Mouse (Mus musculus) midbrain, embryonic 10.5 days (tissue): ENCODE measurements around the gene Tspan17. TPM values are rescaled to one million over a fixed set of nuclear protein-coding genes. Genes with fewer than 3 reads are reported as not detected.
A peak's percentile ranks its signal among the peaks of the same experiment; 100 is the strongest.

ENCODE experiments used
- DNase-seq: peaks from one replicate; pipeline ENCODE4 v3.0.0-alpha.2; 2017; ENCODE audit warnings: low spot score
- H3K27ac ChIP-seq: fragments of 300-500 bp; sonication (generic); replicated peaks from 2 replicates; pipeline ENCODE4 v1.5.1; 2016; ENCODE audit warnings: mild to moderate bottlenecking
- H3K27me3 ChIP-seq: fragments of 300-500 bp; sonication (generic); 2 replicates; pipeline ENCODE4 v1.6.1; 2016; ENCODE audit warnings: low read depth, mild to moderate bottlenecking; ENCODE audit not compliant: poor library complexity, severe bottlenecking
- H3K36me3 ChIP-seq: fragments of 300-500 bp; sonication (generic); 2 replicates; pipeline ENCODE4 v1.6.1; 2016; ENCODE audit warnings: mild to moderate bottlenecking, moderate library complexity
- H3K4me1 ChIP-seq: fragments of 300-500 bp; sonication (generic); 2 replicates; pipeline ENCODE4 v1.6.1; 2016
- H3K4me3 ChIP-seq: fragments of 300-500 bp; sonication (generic); 2 replicates; pipeline ENCODE4 v1.5.1; 2016; ENCODE audit warnings: mild to moderate bottlenecking, moderate library complexity
- H3K9me3 ChIP-seq: fragments of 300-500 bp; sonication (generic); replicated peaks from 2 replicates; pipeline ENCODE4 v1.6.1; 2016; ENCODE audit warnings: mild to moderate bottlenecking
- WGBS: fragments of 180-500 bp; shearing (Covaris S2); methylation state at CpG from one replicate; pipeline ENCODE4 v1.1.7; 2016; 5-methylcytosine and 5-hydroxymethylcytosine counted together
- polyA plus RNA-seq: library from polyadenylated mRNA; unstranded; fragments of >200 nt; fragmentation: Nextera tagmentation; extraction: Ambion mirVana; gene quantifications from 2 replicates; pipeline ENCODE4 v1.2.1, GENCODE M21; 2016

The Tspan17 gene
- polyA plus RNA-seq, 1 experiment from 2014 or later: 12.9 TPM

DNA sequence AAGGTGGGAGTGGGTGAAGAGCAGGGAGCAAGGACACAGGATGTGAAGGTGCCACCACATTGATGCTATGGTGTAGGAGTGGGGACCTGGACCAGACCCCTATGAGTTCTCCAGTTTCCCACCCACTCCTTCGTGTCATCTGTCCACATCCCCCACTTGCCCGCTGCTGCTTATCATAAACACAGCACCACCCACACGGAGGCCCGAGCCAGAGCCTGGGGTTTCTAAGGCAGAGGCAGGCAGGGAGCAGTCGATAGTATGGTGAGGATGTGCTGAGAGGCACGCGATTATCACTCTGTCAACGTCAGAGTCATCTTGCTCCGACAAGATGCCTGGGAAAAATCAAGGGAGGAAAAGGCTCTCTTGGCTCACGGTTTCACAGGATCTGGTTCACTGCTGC, 9.6 kb downstream of the Tspan17 start:
- no peak for DNase-seq
- H3K4me1 ChIP-seq: no peaks in the 10 kb centered on the region
- no peaks in the 10 kb centered on the region for H3K36me3 ChIP-seq
- no peak overlapping the region for H3K4me3 ChIP-seq
- H3K27ac ChIP-seq: no peak overlapping the region
- 78% methylated on average over 10 of the region's 10 CpGs for WGBS
- peaks cover 52% of the 10 kb centered on the region for H3K27me3 ChIP-seq
- no peaks in the 10 kb centered on the region for H3K9me3 ChIP-seq

DNA sequence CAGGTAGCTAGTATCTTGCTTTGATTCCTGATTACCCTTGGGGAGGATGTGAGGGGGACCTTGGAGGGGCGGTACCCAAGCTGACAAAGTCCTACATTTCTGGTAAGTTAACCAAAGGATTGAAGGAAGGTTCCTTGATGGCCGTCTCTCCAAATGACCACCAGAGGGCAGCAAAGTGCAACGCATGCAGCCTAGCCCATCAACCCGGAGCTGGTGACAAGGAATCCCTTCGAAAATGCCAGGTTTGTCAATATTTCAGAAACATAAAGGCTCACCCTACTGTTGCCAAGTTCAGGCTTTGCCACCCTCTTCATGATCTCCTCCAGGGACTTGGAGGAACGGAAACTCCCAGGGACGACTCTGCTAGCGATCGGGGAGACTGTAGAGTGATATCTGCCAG, 10.5 kb downstream of the Tspan17 start:
- no peaks in the 10 kb centered on the region for H3K36me3 ChIP-seq
- peaks cover 52% of the 10 kb centered on the region for H3K27me3 ChIP-seq
- no peak overlapping the region for H3K4me3 ChIP-seq
- H3K27ac ChIP-seq: no peak overlapping the region
- H3K9me3 ChIP-seq: no peaks in the 10 kb centered on the region
- no peaks in the 10 kb centered on the region for H3K4me1 ChIP-seq
- DNase-seq: peak; percentile 79
- 28% methylated on average over 9 of the region's 9 CpGs for WGBS

DNA sequence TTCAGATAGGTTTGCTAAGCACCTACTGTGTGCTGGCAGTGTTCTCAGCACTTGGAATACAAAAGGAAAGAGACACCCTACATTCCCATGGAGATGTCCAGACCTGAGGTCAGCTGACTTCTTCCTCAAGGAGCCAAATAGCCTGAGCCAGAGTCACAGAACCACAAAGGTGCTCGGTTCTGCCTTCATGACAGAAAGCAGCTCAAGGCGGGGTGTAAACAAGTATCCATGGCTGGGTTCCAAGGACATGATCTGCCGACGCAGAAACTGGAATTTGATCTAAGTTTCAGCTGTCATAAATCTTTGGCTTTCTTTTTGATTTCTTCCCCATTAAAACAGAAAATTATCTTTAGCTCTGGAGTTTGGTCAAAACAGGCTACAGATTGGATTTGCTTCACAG, 11.0 kb downstream of the Tspan17 start:
- Histone ChIP-seq H3K36me3 (no peaks in the 10 kb centered on the region), H3K27ac (no peak overlapping the region), H3K4me1 (peaks cover 2% of the 10 kb centered on the region; the same call in 1 of the 2 replicates), H3K4me3 (no peak overlapping the region), H3K27me3 (peaks cover 52% of the 10 kb centered on the region), H3K9me3 (no peaks in the 10 kb centered on the region)
- no peak for DNase-seq
- WGBS: 85% methylated on average over 4 of the region's 4 CpGs

DNA sequence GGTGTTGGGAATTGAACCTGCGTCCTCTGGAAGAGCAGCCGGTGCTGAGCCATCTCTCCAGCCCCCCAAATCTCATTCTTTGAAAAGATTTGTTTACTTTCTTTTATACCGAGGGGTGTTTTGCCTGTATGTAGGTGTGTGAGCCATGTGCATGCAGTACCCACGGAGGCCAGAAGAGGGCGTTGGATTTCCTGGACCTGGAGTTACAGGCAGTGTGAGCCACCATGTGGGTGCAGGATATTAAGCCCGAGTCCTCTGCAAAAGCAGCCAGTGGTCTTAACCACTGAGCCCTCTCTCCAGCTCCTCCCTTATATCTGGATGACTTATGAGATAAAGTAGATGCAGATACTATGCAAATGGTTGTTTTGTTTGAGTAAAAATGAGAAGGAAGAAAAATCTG, 13.8 kb downstream of the Tspan17 start:
- Histone ChIP-seq H3K9me3 (no peaks in the 10 kb centered on the region), H3K36me3 (no peaks in the 10 kb centered on the region), H3K27ac (no peak overlapping the region), H3K4me1 (peaks cover 18% of the 10 kb centered on the region), H3K4me3 (no peak overlapping the region), H3K27me3 (peaks cover 56% of the 10 kb centered on the region)
- no peak for DNase-seq
- 75% methylated on average over 6 of the region's 6 CpGs for WGBS

DNA sequence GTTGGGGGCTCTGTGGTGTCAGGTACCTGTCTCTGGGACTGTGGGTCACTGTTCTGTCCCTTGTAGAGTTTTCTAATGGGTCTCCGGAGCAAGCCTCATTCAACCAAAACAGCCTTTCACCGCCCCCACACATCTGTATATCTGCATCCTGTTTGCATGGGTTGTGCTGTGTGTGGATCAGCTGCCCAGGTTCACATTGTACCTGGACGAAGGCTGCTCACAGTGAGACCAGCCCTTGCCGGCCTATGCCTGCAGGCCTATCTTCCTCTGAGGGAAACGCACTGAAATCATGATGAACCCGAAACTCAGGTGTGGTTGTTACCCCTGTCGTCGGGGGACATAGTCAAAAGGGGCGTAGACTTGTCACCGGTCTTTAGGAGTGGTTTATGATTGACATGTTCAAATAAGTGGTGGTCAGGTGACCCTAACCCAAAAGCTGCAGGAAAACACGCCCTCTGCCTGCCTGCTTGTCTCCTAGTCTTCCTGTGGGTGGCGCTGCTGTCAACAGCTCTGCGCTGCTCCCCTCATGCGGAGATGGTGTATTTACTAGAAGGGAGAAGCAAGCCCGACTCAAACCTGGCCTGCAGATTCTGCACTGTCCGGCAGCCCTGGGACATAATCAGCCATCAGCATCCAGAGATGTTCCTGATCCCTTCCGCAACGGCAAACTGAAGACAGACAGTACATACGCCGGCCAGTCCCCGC, 16.1 kb downstream of the Tspan17 start:
- peak; percentile 62 for DNase-seq
- peaks cover 18% of the 10 kb centered on the region for H3K4me1 ChIP-seq
- WGBS: 42% methylated on average over 21 of the region's 21 CpGs
- H3K4me3 ChIP-seq: no peak overlapping the region
- peaks cover 54% of the 10 kb centered on the region for H3K27me3 ChIP-seq
- no peak overlapping the region for H3K27ac ChIP-seq
- H3K9me3 ChIP-seq: no peaks in the 10 kb centered on the region
- no peaks in the 10 kb centered on the region for H3K36me3 ChIP-seq

DNA sequence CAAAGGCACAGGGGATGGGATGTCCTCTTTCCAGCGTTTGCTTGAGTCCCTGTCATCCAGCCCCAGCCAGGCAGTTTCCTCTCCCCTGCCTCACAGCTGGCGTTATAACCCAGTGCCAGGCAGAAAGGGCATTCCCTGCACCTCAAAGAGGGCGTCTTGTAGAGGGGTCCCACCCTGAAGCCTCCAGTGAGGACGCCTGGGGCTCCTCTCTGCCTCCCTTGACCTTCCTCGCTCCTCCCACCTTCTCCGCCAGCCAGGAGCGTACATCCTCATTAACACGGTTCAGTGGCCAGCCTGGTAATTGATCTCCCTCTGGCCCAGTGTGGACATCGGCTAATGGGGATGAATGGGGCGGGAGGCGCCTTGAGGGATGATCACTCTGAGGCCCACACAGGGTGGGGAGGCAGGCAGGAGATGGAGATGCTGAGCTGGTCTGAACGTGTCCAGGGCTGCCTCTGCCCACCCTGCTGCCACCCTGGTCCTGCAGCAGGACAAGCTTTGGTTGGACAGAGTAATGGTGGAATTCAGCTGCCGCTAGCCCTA, 17.3 kb downstream of the Tspan17 start:
- H3K4me3 ChIP-seq: no peak overlapping the region
- WGBS: 23% methylated on average over 13 of the region's 13 CpGs
- peaks cover 18% of the 10 kb centered on the region for H3K4me1 ChIP-seq
- peaks cover 54% of the 10 kb centered on the region for H3K27me3 ChIP-seq
- no peaks in the 10 kb centered on the region for H3K9me3 ChIP-seq
- no peaks in the 10 kb centered on the region for H3K36me3 ChIP-seq
- no peak for DNase-seq
- 0 out of 2 replicates have a peak overlapping the region, but pooled peaks have one; percentile 30 for H3K27ac ChIP-seq

DNA sequence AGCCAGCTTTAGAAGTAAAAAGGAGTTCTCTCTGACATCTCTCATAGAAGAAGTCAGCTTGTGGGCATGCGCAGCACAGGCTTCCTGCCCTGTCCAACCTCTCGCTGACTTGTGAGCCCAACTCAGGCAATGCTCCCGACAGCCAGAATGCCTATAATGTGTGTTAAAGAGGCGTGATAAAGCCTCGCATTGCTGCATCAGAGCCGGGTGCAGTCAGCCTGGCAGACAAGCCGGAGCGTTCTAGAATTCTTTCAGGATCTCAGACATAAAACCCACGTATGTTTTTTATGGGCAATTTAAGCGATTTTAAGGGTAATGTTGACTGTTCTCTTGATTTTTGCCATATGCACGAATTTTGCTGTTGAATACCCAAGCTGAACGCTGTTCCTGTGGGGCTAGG, 18.9 kb downstream of the Tspan17 start:
- WGBS: 85% methylated on average over 12 of the region's 12 CpGs

DNA sequence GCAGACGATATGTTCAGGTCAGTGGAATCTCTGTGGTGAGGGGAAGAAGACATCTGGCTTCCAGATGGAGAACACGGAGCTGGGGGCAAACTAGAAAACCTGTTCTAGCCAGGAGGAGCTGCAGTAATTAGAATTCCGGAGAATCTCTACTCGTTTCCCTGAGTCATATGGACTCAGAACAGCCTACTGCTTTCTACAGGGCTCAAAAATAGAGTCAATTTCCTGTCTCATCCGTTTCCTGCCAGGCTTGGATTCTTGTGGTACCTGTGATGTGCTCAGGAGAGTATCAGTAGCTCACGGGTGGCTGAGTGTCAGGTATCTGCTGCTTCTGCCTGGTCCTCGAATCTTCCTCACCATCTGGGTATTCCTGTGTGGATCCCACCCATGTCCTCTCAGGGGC, 22.3 kb downstream of the Tspan17 start:
- H3K9me3 ChIP-seq: no peaks in the 10 kb centered on the region
- no peak overlapping the region for H3K4me3 ChIP-seq
- peaks cover 26% of the 10 kb centered on the region for H3K27me3 ChIP-seq
- WGBS: 72% methylated on average over 7 of the region's 7 CpGs
- peaks cover 4% of the 10 kb centered on the region for H3K4me1 ChIP-seq
- H3K27ac ChIP-seq: no peak overlapping the region
- no peaks in the 10 kb centered on the region for H3K36me3 ChIP-seq
- no peak for DNase-seq

More for the DNA sequence above, 18.9 kb downstream of the Tspan17 start:
- DNase-seq: no peak
- Histone ChIP-seq H3K27me3 (peaks cover 54% of the 10 kb centered on the region), H3K4me3 (no peak overlapping the region), H3K4me1 (peaks cover 18% of the 10 kb centered on the region), H3K36me3 (no peaks in the 10 kb centered on the region), H3K27ac (no peak overlapping the region), H3K9me3 (no peaks in the 10 kb centered on the region)

DNA sequence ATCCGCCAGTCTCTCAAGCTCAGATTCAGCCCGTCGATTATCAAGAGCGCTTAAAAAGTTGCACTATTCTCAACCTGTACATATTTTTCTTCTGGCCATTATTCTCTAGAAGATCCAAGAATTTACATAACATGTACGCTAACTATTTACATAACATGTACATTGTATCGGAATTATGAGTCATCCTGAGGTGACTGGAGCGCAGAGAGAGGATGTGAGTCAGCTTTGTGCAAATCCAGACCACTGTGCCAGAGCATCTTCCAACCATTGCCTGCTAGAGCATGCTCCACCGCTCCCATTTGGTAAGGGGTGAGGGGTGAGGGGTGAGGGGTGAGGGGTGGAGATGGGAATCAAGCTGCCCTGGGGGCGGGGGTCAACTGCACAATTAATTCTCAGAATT, 24.2 kb downstream of the Tspan17 start:
- Histone ChIP-seq H3K36me3 (no peaks in the 10 kb centered on the region), H3K27me3 (peaks cover 27% of the 10 kb centered on the region), H3K4me3 (no peak overlapping the region), H3K4me1 (peaks cover 8% of the 10 kb centered on the region), H3K9me3 (no peaks in the 10 kb centered on the region), H3K27ac (no peak overlapping the region)
- no peak for DNase-seq
- WGBS: 90% methylated on average over 9 of the region's 9 CpGs

DNA sequence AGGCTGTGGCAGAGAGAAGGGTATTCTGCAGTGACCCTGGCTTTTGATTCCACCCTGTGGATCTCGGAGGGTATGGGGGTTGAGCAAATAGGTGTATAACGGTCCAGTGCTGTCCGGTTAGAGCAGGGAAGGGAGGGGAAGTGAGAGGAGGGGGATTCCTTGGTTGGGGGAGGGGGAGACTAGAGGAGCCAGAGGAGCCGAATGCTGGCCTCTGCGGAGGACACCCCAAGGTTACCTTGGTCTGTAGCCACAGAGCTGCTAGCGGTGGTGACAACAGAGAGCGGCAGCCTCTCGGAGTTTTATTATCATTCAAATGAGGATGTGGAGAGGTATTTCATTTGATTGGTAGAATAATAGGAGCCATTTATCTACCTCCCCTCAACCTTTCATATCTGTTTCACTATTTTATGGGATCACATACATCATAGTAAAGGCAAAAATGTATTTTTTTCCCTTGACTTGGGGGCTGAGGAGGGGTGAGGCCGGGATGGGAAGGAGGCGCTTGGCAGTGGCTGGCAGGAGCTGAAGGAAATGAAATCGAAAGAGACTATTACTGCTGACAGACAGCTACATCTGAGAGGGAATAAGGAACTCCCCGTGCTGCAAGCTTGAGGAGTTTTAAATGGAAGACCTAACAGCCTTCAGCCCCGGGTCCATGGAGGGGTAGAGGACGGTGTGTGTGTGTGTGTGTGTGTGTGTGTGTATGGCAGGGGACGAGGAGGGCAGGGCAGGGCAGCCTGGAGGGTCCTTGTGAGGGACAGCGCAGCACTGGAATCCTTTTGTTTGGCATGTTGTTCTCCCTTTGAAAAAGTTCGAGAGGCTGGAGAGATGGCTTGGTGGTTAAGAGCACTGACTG, 29.4 kb downstream of the Tspan17 start:
- H3K27me3 ChIP-seq: peaks cover 56% of the 10 kb centered on the region
- peak overlapping the region; percentile 55 for H3K27ac ChIP-seq
- no peaks in the 10 kb centered on the region for H3K36me3 ChIP-seq
- no peaks in the 10 kb centered on the region for H3K9me3 ChIP-seq
- peak overlapping the region; percentile 28 for H3K4me3 ChIP-seq
- no peak for DNase-seq
- 21% methylated on average over 17 of the region's 17 CpGs for WGBS
- H3K4me1 ChIP-seq: peaks cover 15% of the 10 kb centered on the region

DNA sequence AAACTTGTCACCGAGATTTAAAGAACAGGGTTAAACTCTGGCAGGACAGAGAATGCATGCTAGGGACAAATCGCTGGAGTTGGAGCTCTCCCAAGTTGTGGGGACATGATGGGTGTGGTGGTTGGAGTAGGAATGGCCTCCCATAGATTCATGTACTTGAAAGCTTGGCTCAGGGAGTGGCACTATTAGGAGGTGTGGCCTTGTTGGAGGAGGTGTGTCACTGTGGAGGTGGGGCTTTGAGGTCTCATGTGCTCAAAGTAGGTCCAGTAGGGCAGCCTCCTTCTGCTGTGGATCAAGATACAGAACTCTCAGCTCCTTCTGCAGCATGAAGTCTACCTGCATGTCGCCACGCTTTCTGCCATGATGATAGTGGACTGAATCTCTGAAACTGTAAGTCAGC, 31.9 kb downstream of the Tspan17 start:
- 87% methylated on average over 4 of the region's 4 CpGs for WGBS
- no peak for DNase-seq

DNA sequence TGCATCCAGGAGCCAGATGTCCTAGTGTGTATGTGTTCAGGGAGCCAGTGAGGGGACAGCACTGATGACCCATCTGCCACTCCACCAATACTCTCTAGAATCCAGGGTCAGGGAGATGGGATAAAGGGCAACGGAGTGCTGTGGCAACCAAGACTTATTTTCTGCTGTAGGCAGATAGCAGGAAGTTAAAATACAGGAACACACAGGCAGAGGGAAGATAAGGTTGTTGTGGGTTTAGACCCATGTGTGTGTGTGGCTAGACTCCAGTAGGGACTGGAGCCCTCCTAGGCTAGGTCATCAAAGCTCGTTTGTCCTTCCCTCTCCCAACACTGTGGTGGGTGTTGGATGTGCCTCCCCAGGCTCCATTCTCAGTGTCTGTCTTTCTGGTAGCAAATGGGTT, 32.8 kb downstream of the Tspan17 start:
- WGBS: 81% methylated on average over 2 of the region's 2 CpGs
- Histone ChIP-seq H3K27me3 (peaks cover 61% of the 10 kb centered on the region), H3K36me3 (no peaks in the 10 kb centered on the region)

More for the DNA sequence above, 31.9 kb downstream of the Tspan17 start:
- Histone ChIP-seq H3K4me3 (no peak overlapping the region), H3K9me3 (no peaks in the 10 kb centered on the region), H3K27ac (no peak overlapping the region), H3K4me1 (peaks cover 29% of the 10 kb centered on the region), H3K27me3 (peaks cover 69% of the 10 kb centered on the region), H3K36me3 (no peaks in the 10 kb centered on the region)

More for the DNA sequence above, 32.8 kb downstream of the Tspan17 start:
- H3K9me3 ChIP-seq: no peaks in the 10 kb centered on the region
- no peak overlapping the region for H3K27ac ChIP-seq
- H3K4me1 ChIP-seq: peaks cover 29% of the 10 kb centered on the region
- DNase-seq: no peak
- H3K4me3 ChIP-seq: no peak overlapping the region
